Mouse (Mus musculus) ES-E14 (cell line): ENCODE results near the gene 4921524J17Rik. TPM values are rescaled to one million over a fixed set of nuclear protein-coding genes. Genes with fewer than 3 reads are reported as not detected.

Experiments used
- DNase-seq: peaks from one replicate; pipeline ENCODE4 v3.0.0-alpha.2; 2013; ENCODE audit warnings: low read depth, low spot score
- H3K27ac ChIP-seq: 2 replicates; pipeline ENCODE4 v1.5.1; 2012; ENCODE audit warnings: low read depth, mild to moderate bottlenecking, low read length, moderate library complexity, mixed read lengths; ENCODE audit not compliant: poor library complexity, insufficient read depth, severe bottlenecking
- H3K36me3 ChIP-seq: 2 replicates; pipeline ENCODE4 v1.6.1; 2012; ENCODE audit warnings: mild to moderate bottlenecking, low read length, moderate library complexity, mixed read lengths; ENCODE audit not compliant: control insufficient read depth, poor library complexity, insufficient read depth, severe bottlenecking
- H3K4me1 ChIP-seq, 2 experiments: fragments of 150-350 bp in 1 of 2; sonication (generic) in 1 of 2; 2 replicates each; pipeline ENCODE4 v1.6.1; 2012; ENCODE audit warnings: low read length in 2 of 2, mild to moderate bottlenecking in 1 of 2, mixed read lengths in 1 of 2; ENCODE audit not compliant: control insufficient read depth in 2 of 2, insufficient read depth in 2 of 2, poor library complexity in 1 of 2
- H3K4me3 ChIP-seq, 2 experiments: fragments of 150-350 bp in 1 of 2; sonication (generic) in 1 of 2; 2 replicates each; pipeline ENCODE4 v1.5.1; 2012; ENCODE audit warnings: low read length in 2 of 2, low read depth in 1 of 2, mild to moderate bottlenecking in 1 of 2, mixed read lengths in 1 of 2; ENCODE audit not compliant: insufficient read depth in 1 of 2, poor library complexity in 1 of 2, severe bottlenecking in 1 of 2
- H3K9ac ChIP-seq: 2 replicates; pipeline ENCODE4 v1.6.1; 2012; ENCODE audit warnings: low read depth, mild to moderate bottlenecking, low read length, mixed read lengths; ENCODE audit not compliant: poor library complexity, insufficient read depth, severe bottlenecking
- H3K9me3 ChIP-seq: fragments of 150-350 bp; sonication (generic); 2 replicates; pipeline ENCODE4 v1.6.1; 2012; ENCODE audit warnings: low read depth, mild to moderate bottlenecking, low read length; ENCODE audit not compliant: control insufficient read depth, insufficient read depth
- CHD2 ChIP-seq: IDR thresholded peaks from 2 replicates; pipeline ENCODE4 v1.6.1; 2014; ENCODE audit warnings: mild to moderate bottlenecking, low read depth, low read length, inconsistent platforms
- HCFC1 ChIP-seq: IDR thresholded peaks from 2 replicates; pipeline ENCODE4 v1.6.1; 2012; ENCODE audit warnings: low read length, inconsistent platforms, borderline replicate concordance; ENCODE audit not compliant: insufficient read depth
- MAFK ChIP-seq: IDR thresholded peaks from 2 replicates; pipeline ENCODE4 v1.6.1; 2014; ENCODE audit warnings: mild to moderate bottlenecking, low read depth, low read length, inconsistent platforms; ENCODE audit not compliant: insufficient read depth
- ZC3H11A ChIP-seq: IDR thresholded peaks from 2 replicates; pipeline ENCODE4 v1.6.1; 2012; ENCODE audit warnings: low read depth, mild to moderate bottlenecking, inconsistent platforms, low read length, borderline replicate concordance
- ZNF384 ChIP-seq: IDR thresholded peaks from 2 replicates; pipeline ENCODE4 v1.6.1; 2012; ENCODE audit warnings: low read depth, low read length, inconsistent platforms
- in situ Hi-C, 2 experiments: fragments of 600-800 bp; cut with MboI; formaldehyde crosslinking; loops; one replicate each; pipeline ENCODE4 v1.15.1; 2025; ENCODE audit warnings: low sequenced_read_pairs in 2 of 2, inconsistent platforms in 1 of 2; ENCODE audit not compliant: unreplicated experiment in 2 of 2
- total RNA-seq: library from RNA; depleted of rRNA; stranded (reverse); fragments of 300-350 nt; gene quantifications from 2 replicates; pipeline ENCODE4 v1.2.3, GENCODE M21; 2012; rRNA removed

Gene 4921524J17Rik
- 15.0 and 19.5 TPM in 2 replicates for total RNA-seq

- H3K4me3 ChIP-seq, result peak within 1 kb of the TSS; percentile 90 to 91
Measured at GRCm38 (mm10) chr8:85432168-85433016, at the start of gene 4921524J17Rik. TSS of gene 4921524J17Rik (minus strand) at chr8:85432833.

GRCm38 (mm10) chr8:85482427-85482826, 49.8 kb upstream of the 4921524J17Rik start:
- peak overlapping the region; percentile 6 to 12; a peak in 3 of 4 replicates for H3K4me3 ChIP-seq
- H3K9ac ChIP-seq, result peak overlapping the region; percentile 66
- H3K9me3 ChIP-seq, result no peaks in the 10 kb centered on the region
- DNase-seq, result no peak
- no peak for TF ChIP-seq HCFC1
- no peak for TF ChIP-seq ZNF384
- no peak for TF ChIP-seq ZC3H11A
- TF ChIP-seq MAFK, result no peak
- no peak for TF ChIP-seq CHD2
- in situ Hi-C loops, result no loop called here
- peaks cover 8 to 11% of the 10 kb centered on the region in 2 experiments; a peak in 3 of 4 replicates for H3K4me1 ChIP-seq
- H3K27ac ChIP-seq, result peak overlapping the region; percentile 16; the same call in 1 of the 2 replicates
- no peaks in the 10 kb centered on the region for H3K36me3 ChIP-seq

More at GRCm38 (mm10) chr8:85432168-85433016, at the start of gene 4921524J17Rik:
- peak within 1 kb of the TSS; percentile 76 for H3K27ac ChIP-seq
- in situ Hi-C loops, result no loop called here
- TF ChIP-seq ZC3H11A (no peak), HCFC1 (peak; percentile 59; the same call in 1 of the 2 replicates), ZNF384 (no peak), MAFK (no peak), CHD2 (no peak)
- peak; percentile 94 for DNase-seq
- no peaks in the 10 kb centered on the region for H3K36me3 ChIP-seq
- peaks cover 5 to 7% of the 10 kb centered on the region in 2 experiments; a peak in 3 of 4 replicates for H3K4me1 ChIP-seq
- peak within 1 kb of the TSS; percentile 82 for H3K9ac ChIP-seq
- H3K9me3 ChIP-seq, result no peaks in the 10 kb centered on the region

- peaks cover 8 to 11% of the 10 kb centered on the region in 2 experiments; a peak in 3 of 4 replicates for H3K4me1 ChIP-seq
- in situ Hi-C loops, result no loop called here
- H3K4me3 ChIP-seq, result peak overlapping the region; percentile 12 to 39; a peak in 3 of 4 replicates
- TF ChIP-seq CHD2, result no peak
- TF ChIP-seq ZNF384, result no peak
- TF ChIP-seq MAFK, result no peak
- TF ChIP-seq HCFC1, result no peak
- TF ChIP-seq ZC3H11A, result no peak
- DNase-seq, result no peak
- H3K36me3 ChIP-seq, result no peaks in the 10 kb centered on the region
- no peaks in the 10 kb centered on the region for H3K9me3 ChIP-seq
- no peak overlapping the region for H3K27ac ChIP-seq
- peak overlapping the region; percentile 61; the same call in 1 of the 2 replicates for H3K9ac ChIP-seq
Measured at GRCm38 (mm10) chr8:85481900-85482299, 49.3 kb upstream of the 4921524J17Rik start.

- no peaks in the 10 kb centered on the region for H3K36me3 ChIP-seq
- DNase-seq, result no peak
- in situ Hi-C loops, result no loop called here
- no peak overlapping the region for H3K27ac ChIP-seq
- H3K9ac ChIP-seq, result no peak overlapping the region
- TF ChIP-seq ZC3H11A (no peak), HCFC1 (no peak), ZNF384 (no peak), CHD2 (no peak), MAFK (no peak)
- no peaks in the 10 kb centered on the region for H3K9me3 ChIP-seq
- peaks cover 10 to 11% of the 10 kb centered on the region in 2 experiments; a peak in 3 of 4 replicates for H3K4me1 ChIP-seq
- no peak overlapping the region for H3K4me3 ChIP-seq
Measured at GRCm38 (mm10) chr8:85479710-85480109, 47.1 kb upstream of the 4921524J17Rik start.
